ENCODE assay signal across 8 mouse cellular contexts in the genomic region with DNA sequence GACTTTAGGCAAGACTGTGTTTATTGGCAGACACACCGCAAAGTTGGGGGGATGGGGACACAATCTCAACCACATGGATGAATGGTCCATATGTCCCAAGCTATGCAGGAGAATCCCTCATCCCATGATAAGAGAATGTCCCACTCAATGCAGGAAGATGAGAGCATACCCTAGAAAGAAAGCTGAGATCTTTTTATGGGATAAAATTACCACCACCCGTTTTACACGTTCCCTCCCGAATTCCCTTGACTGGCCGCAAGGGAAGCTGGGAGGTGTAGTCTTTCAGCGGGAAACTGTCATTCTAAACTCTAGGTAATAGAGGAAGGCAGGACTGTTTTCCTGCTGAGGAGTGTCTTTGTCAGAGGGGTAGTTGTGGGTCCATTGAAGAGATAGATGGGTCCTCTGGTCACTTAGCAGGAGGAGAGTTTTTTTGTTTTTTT. TPM values are rescaled to one million over a fixed set of nuclear protein-coding genes. Genes with fewer than 3 reads are reported as not detected.
DNase-seq lines count a peak whose midpoint lies in the region; ATAC-seq and TF ChIP-seq lines count a peak whose summit lies in the region.

No protein-coding gene starts in this region.

- H3K4me2 ChIP-seq in forebrain, embryonic 13.5 days: peak overlapping the region; percentile 60

- H3K27me3 ChIP-seq in forebrain, embryonic 13.5 days: no peaks in the 10 kb centered on the region

- H3K36me3 ChIP-seq in forebrain, embryonic 13.5 days (ENCODE audit: poor library complexity, severe bottlenecking): no peaks in the 10 kb centered on the region

- peak overlapping the region; percentile 47 for H3K4me3 ChIP-seq in forebrain, embryonic 13.5 days
- H3K4me3 ChIP-seq in layer of hippocampus, adult 2 months: peak overlapping the region; percentile 76

- peak; percentile 76 for TF ChIP-seq CTCF in layer of hippocampus, adult 2 months (conservative IDR thresholded peaks at IDR 0.05)

- H3K4me1 ChIP-seq in forebrain, embryonic 13.5 days: peaks cover 14% of the 10 kb centered on the region

- ATAC-seq in cerebellum, adult (ENCODE audit: insufficient number of reproducible peaks, low FRiP score, low TSS enrichment): 0 out of 2 replicates have a peak, but pooled peaks have one; percentile 49
- ATAC-seq in forebrain, embryonic 13.5 days: no peak
- no peak for ATAC-seq in monocyte, adult 5-6 weeks (replicated peaks; ENCODE audit: insufficient number of reproducible peaks, low FRiP score, low TSS enrichment, poor library complexity, severe bottlenecking)

- peak overlapping the region; percentile 63 for H3K9ac ChIP-seq in forebrain, embryonic 13.5 days

- H3K9me3 ChIP-seq in forebrain, embryonic 13.5 days (replicated peaks): no peaks in the 10 kb centered on the region

- DNase-seq in MEL-GATA-1-ER (ENCODE audit: extremely low read depth, low read depth): peak; percentile 56
- DNase-seq in heart, postnatal 4 days: peak; percentile 31
- DNase-seq in layer of hippocampus, adult 2 months (ENCODE audit: low spot score in 2 of 2): peak; percentile 53 to 68
- peak; percentile 34 to 58 for DNase-seq in lung, adult 18-20 months
- DNase-seq in ovary, postnatal 36 days (ENCODE audit: low spot score): peak; percentile 26

- no peak overlapping the region for H3K27ac ChIP-seq in forebrain, embryonic 13.5 days
- H3K27ac ChIP-seq in layer of hippocampus, adult 2 months: peak overlapping the region; percentile 86

- WGBS in forebrain, embryonic 13.5 days: 5% methylated on average over 6 of the region's 6 CpGs

RNA-seq across cellular contexts. Expression of a gene that starts 3.7 kb away (rescaled TPM):
- 17.6 and 18.3 TPM in 2 replicates for polyA plus RNA-seq in forebrain, embryonic 13.5 days (2015; fragmentation: Nextera tagmentation; extraction: Ambion mirVana)
- total RNA-seq in heart, postnatal 4 days (2021): 10 to 100 TPM; 15.5 to 15.8 TPM
- 10 to 100 TPM; 50.4 to 58.9 TPM for total RNA-seq in layer of hippocampus, adult 2 months (2021)
- 22.1 to 49.8 TPM (median 23.9 TPM) in 3 replicates for total RNA-seq in monocyte, adult 5-6 weeks (2017)

RNA-seq across cellular contexts. Expression of a gene that starts 5.7 kb away (rescaled TPM):
- 32.8 and 36.0 TPM in 2 replicates for polyA plus RNA-seq in forebrain, embryonic 13.5 days (2015; fragmentation: Nextera tagmentation; extraction: Ambion mirVana)
- total RNA-seq in heart, postnatal 4 days (2021): 10 to 100 TPM; 25.2 to 29.4 TPM
- 10 to 100 TPM; 67.8 to 73.2 TPM for total RNA-seq in layer of hippocampus, adult 2 months (2021)
- total RNA-seq in monocyte, adult 5-6 weeks (2017): 18.7 to 49.2 TPM (median 47.3 TPM) in 3 replicates

RNA-seq across cellular contexts. Expression of a gene that starts 30.9 kb away (rescaled TPM):
- not detected in 2 replicates for polyA plus RNA-seq in forebrain, embryonic 13.5 days (2015; fragmentation: Nextera tagmentation; extraction: Ambion mirVana)
- not detected for total RNA-seq in heart, postnatal 4 days (2021)
- total RNA-seq in layer of hippocampus, adult 2 months (2021): not detected
- 1.3 to 6.0 TPM in 2 of 3 replicates, not detected in the other for total RNA-seq in monocyte, adult 5-6 weeks (2017)
